Mouse (Mus musculus) urinary bladder, adult 18-20 months (tissue): ENCODE data around the gene Gm17655.
"Not testable (repeated sequence)": the region's sequence is repeated elsewhere in the genome, so short reads cannot be mapped to it uniquely, and the experiment has no call there.

Experiments used
- DNase-seq, 2 experiments: peaks; one replicate each; pipeline ENCODE4 v3.0.0; 2022; ENCODE audit warnings: low spot score in 2 of 2, mixed read lengths in 2 of 2

The Gm17655 gene

GRCm38 (mm10) chr5:110086161-110086866 lies 14.0 kb upstream of the Gm17655 start:
- DNase-seq = no peak

GRCm38 (mm10) chr5:110082961-110083360 lies 10.6 kb upstream of the Gm17655 start:
- DNase-seq = no peak

GRCm38 (mm10) chr5:110057637-110058408 lies 14.5 kb downstream of the Gm17655 start:
- peak; percentile 81 for DNase-seq

GRCm38 (mm10) chr5:110023694-110024427 lies 48.5 kb downstream of the Gm17655 start:
- peak; percentile 2 to 24 for DNase-seq

- no peak for DNase-seq
Observed at GRCm38 (mm10) chr5:110023273-110023672, 49.0 kb downstream of the Gm17655 start.

GRCm38 (mm10) chr5:110015775-110016174 lies 56.5 kb downstream of the Gm17655 start:
- not testable (repeated sequence) for DNase-seq
